ENCODE assay signal across 28 mouse cellular contexts in genomic region chr13:45211241-45211640, GRCm38 (mm10).
"Had no signal": no experiment of that assay in that cellular context is flagged by ENCODE, and none has a peak within 500 bp of the region (broad histone marks: within the 10 kb centered on the region; RNA-seq: fewer than 3 reads in every experiment).

No protein-coding gene starts in this region.

- H3K4me3 ChIP-seq: embryonic facial prominence, embryonic 10.5 days; embryonic facial prominence, embryonic 12.5 days; embryonic facial prominence, embryonic 13.5 days; embryonic facial prominence, embryonic 15.5 days; erythroblast, embryonic 14.5 days; forebrain, embryonic 10.5 days; forebrain, embryonic 12.5 days; forebrain, embryonic 13.5 days; forebrain, embryonic 15.5 days; gastrocnemius, adult 2 months; heart, adult 2 months had no signal

- H3K9me3 ChIP-seq: embryonic facial prominence, embryonic 10.5 days; embryonic facial prominence, embryonic 12.5 days; embryonic facial prominence, embryonic 13.5 days; embryonic facial prominence, embryonic 15.5 days; forebrain, embryonic 10.5 days; forebrain, embryonic 12.5 days; forebrain, embryonic 13.5 days; forebrain, embryonic 15.5 days had no signal

- H3K27ac ChIP-seq: embryonic facial prominence, embryonic 10.5 days; embryonic facial prominence, embryonic 13.5 days; embryonic facial prominence, embryonic 15.5 days; forebrain, embryonic 10.5 days; forebrain, embryonic 12.5 days; forebrain, embryonic 13.5 days; forebrain, embryonic 15.5 days; gastrocnemius, adult 2 months; heart, adult 2 months had no signal

- H3K36me3 ChIP-seq: embryonic facial prominence, embryonic 10.5 days; embryonic facial prominence, embryonic 12.5 days; embryonic facial prominence, embryonic 13.5 days; embryonic facial prominence, embryonic 15.5 days; forebrain, embryonic 10.5 days; forebrain, embryonic 12.5 days; forebrain, embryonic 15.5 days had no signal

- H3K9ac ChIP-seq: embryonic facial prominence, embryonic 12.5 days; embryonic facial prominence, embryonic 13.5 days; embryonic facial prominence, embryonic 15.5 days; forebrain, embryonic 12.5 days; forebrain, embryonic 13.5 days; forebrain, embryonic 15.5 days; forebrain, postnatal 0 days had no signal

- ATAC-seq: forebrain, embryonic 13.5 days; forebrain, embryonic 14.5 days; forebrain, embryonic 15.5 days; forebrain, embryonic 16.5 days; forebrain, postnatal 0 days had no signal

- H3K27me3 ChIP-seq: embryonic facial prominence, embryonic 12.5 days; embryonic facial prominence, embryonic 13.5 days; embryonic facial prominence, embryonic 15.5 days; forebrain, embryonic 12.5 days; forebrain, embryonic 13.5 days; forebrain, embryonic 15.5 days had no signal

- H3K4me2 ChIP-seq: embryonic facial prominence, embryonic 12.5 days; embryonic facial prominence, embryonic 13.5 days; embryonic facial prominence, embryonic 15.5 days; forebrain, embryonic 12.5 days; forebrain, embryonic 13.5 days; forebrain, embryonic 15.5 days had no signal

- DNase-seq: cerebellum, adult 2 months; cerebellum, adult 8-10 months; cerebellum, adult 9-10 months; cerebellum, adult 9-11 months; cerebellum, postnatal 10 days; cerebellum, postnatal 14 days; cerebellum, postnatal 25 days; cerebellum, postnatal 36 days; embryo, embryonic 11 days; forebrain, postnatal 0 days; gastrocnemius, adult 2 months; gastrocnemius, postnatal 10 days; gastrocnemius, postnatal 14 days; gastrocnemius, postnatal 25 days; gastrocnemius, postnatal 36 days; heart, adult 18-20 months; heart, adult 2 months had no signal
